Mouse (Mus musculus) hindbrain, embryonic 13.5 days (tissue): Measurements from ENCODE around the gene Rnf225. TPM values are rescaled to one million over a fixed set of nuclear protein-coding genes. Genes with fewer than 3 reads are reported as not detected.
"Not testable (repeated sequence)": the region's sequence is repeated elsewhere in the genome, so short reads cannot be mapped to it uniquely, and the experiment has no call there.

Experiments used
- ATAC-seq: fragments of 200-750 bp; cut with Nextera tagmentation; 2 replicates; pipeline ENCODE4 v1.8.0; 2017; ENCODE audit warnings: moderate TSS enrichment; ENCODE audit not compliant: low FRiP score
- H3K27ac ChIP-seq: fragments of 300-500 bp; sonication (generic); 2 replicates; pipeline ENCODE4 v1.5.1; 2015; ENCODE audit warnings: inconsistent platforms, mild to moderate bottlenecking, moderate library complexity
- H3K27me3 ChIP-seq: fragments of 300-500 bp; sonication (generic); 2 replicates; pipeline ENCODE4 v1.6.1; 2015; ENCODE audit warnings: mild to moderate bottlenecking, inconsistent platforms
- H3K36me3 ChIP-seq: fragments of 300-500 bp; sonication (generic); 2 replicates; pipeline ENCODE4 v1.6.1; 2015; ENCODE audit warnings: mild to moderate bottlenecking, inconsistent platforms
- H3K4me1 ChIP-seq: fragments of 300-500 bp; sonication (generic); replicated peaks from 2 replicates; pipeline ENCODE4 v1.6.1; 2015; ENCODE audit warnings: inconsistent platforms
- H3K4me2 ChIP-seq: fragments of 300-500 bp; sonication (generic); 2 replicates; pipeline ENCODE4 v1.6.1; 2015; ENCODE audit warnings: inconsistent platforms, mild to moderate bottlenecking, moderate library complexity
- H3K4me3 ChIP-seq: fragments of 300-500 bp; sonication (generic); 2 replicates; pipeline ENCODE4 v1.5.1; 2015; ENCODE audit warnings: mild to moderate bottlenecking, inconsistent platforms
- H3K9ac ChIP-seq: fragments of 300-500 bp; sonication (generic); 2 replicates; pipeline ENCODE4 v1.6.1; 2015; ENCODE audit warnings: mild to moderate bottlenecking, inconsistent platforms
- H3K9me3 ChIP-seq: fragments of 300-500 bp; sonication (generic); 2 replicates; pipeline ENCODE4 v1.6.1; 2016; ENCODE audit warnings: inconsistent platforms
- WGBS: fragments of 180-500 bp; shearing (Covaris S2); methylation state at CpG from one replicate; pipeline ENCODE4 v1.1.7; 2015; 5-methylcytosine and 5-hydroxymethylcytosine counted together
- polyA plus RNA-seq: library from polyadenylated mRNA; unstranded; fragments of >200 nt; fragmentation: Nextera tagmentation; extraction: Ambion mirVana; gene quantifications from 2 replicates; pipeline ENCODE4 v1.2.1, GENCODE M21; 2015

Gene Rnf225
- polyA plus RNA-seq, 1 experiment from 2014 or later, result 0.70 TPM

DNA sequence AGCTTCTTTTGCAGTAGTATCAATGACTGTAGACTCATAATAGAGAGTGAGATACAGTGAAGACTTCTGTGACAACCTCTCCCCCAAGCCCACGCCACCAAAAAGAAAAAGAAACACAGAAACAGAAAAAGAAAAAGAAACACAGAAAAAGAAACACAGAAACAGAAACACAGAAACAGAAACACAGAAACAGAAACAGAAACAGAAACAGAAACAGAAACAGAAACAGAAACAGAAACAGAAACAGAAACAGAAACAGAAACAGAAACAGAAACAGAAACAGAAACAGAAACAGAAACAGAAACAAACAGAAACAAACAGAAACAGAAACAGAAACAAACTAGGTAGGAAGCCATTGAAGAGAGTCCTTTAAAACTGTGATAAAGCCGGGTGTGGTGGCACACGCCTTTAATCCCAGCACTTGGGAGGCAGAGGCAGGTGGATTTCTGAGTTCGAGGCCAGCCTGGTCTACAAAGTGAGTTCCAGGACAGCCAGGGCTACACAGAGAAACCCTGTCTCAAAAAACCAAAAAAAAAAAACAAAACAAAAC is 10.1 kb downstream of the Rnf225 start:
- H3K36me3 ChIP-seq, H3K27ac ChIP-seq, H3K4me2 ChIP-seq, ATAC-seq, H3K4me1 ChIP-seq, H3K9ac ChIP-seq, H3K4me3 ChIP-seq, H3K27me3 ChIP-seq, H3K9me3 ChIP-seq: not testable (repeated sequence)
- 96% methylated on average over 4 of the region's 4 CpGs for whole genome bisulfite sequencing

- no peak overlapping the region for H3K4me2 ChIP-seq
- WGBS, result 87% methylated on average over 4 of the region's 4 CpGs
- H3K9ac ChIP-seq, result no peak overlapping the region
- H3K36me3 ChIP-seq, result no peaks in the 10 kb centered on the region
- no peak overlapping the region for H3K27ac ChIP-seq
- no peak for ATAC-seq
- H3K9me3 ChIP-seq, result no peaks in the 10 kb centered on the region
- H3K27me3 ChIP-seq, result no peaks in the 10 kb centered on the region
- no peak overlapping the region for H3K4me3 ChIP-seq
- H3K4me1 ChIP-seq, result no peaks in the 10 kb centered on the region
Measured at GRCm38 (mm10) chr7:12940599-12940998, 13.4 kb downstream of the Rnf225 start.

DNA sequence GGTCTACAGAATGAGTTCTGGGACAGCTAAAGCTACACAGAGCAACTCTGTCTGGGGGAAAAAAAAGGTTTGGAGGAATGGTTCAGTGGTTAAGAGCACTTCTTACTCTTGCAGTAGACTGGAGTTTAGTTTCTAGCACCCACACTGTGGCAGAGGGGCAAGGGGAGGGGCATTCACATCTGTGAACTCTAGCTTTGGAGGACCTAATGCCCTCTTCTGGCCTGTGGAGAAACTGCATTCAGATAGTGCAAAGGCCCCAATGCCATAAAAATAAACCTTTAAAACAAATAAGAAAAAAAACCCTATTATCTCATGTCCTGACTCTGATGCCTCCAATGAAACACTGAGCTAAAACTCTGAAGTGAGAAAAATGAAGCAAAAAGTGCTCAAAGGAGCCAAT is 16.3 kb downstream of the Rnf225 start:
- no peaks in the 10 kb centered on the region for H3K9me3 ChIP-seq
- H3K27ac ChIP-seq, result no peak overlapping the region
- no peak overlapping the region for H3K4me2 ChIP-seq
- peaks cover 2% of the 10 kb centered on the region; the same call in 1 of the 2 replicates for H3K27me3 ChIP-seq
- 0 out of 2 replicates have a peak, but pooled peaks cover under 1% of the 10 kb centered on the region for H3K4me1 ChIP-seq
- no peaks in the 10 kb centered on the region for H3K36me3 ChIP-seq
- ATAC-seq, result no peak
- no peak overlapping the region for H3K9ac ChIP-seq
- H3K4me3 ChIP-seq, result no peak overlapping the region

DNA sequence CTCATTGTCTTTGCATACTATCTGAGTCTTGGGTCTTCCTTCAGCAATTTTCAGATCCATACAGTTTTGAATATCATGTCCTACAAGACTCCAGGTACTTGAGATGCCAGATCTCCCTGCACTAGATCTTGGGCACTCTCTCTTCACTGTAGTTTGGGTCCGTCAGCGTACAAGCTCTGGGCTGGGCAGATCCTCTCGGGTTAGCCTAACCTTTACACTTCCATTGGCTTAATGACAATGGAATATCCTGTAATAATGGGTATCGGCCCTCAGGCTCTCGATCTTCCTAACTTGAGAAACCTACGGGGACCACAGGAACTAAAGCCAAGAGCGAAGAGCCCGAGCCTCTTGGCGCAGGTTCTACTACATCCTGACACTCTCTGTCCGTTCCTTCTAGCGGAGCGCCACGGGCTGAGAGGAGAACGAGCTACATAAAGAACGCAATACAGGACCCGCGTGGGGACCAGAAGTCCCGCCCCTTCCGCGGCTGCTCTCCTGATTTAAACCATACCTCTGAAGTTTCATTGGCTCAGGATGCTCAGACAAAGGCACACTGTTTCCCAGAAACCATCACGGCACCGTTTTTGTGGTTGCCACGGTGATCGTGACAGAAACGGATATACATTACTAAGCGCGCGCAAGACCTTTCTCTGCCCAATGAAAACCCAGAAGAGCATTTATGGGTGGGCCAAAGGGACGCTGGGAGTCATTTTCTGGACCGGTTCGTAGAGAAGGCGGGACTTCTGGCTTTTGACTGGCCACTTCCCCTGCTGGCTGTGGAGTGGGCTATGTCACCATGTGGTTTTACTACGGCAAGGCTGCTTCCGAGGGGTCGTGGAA is 22.0 kb downstream of the Rnf225 start:
- peaks cover 11% of the 10 kb centered on the region for H3K4me1 ChIP-seq
- H3K27me3 ChIP-seq, result peaks cover 2% of the 10 kb centered on the region; the same call in 1 of the 2 replicates
- H3K4me3 ChIP-seq, result peak overlapping the region; percentile 47
- 9% methylated on average over 35 of the region's 35 CpGs for WGBS
- H3K36me3 ChIP-seq, result no peaks in the 10 kb centered on the region
- peak overlapping the region; percentile 94 for H3K27ac ChIP-seq
- peak; percentile 98 for ATAC-seq
- no peaks in the 10 kb centered on the region for H3K9me3 ChIP-seq
- H3K9ac ChIP-seq, result peak overlapping the region; percentile 71
- H3K4me2 ChIP-seq, result peak overlapping the region; percentile 82

- no peaks in the 10 kb centered on the region for H3K36me3 ChIP-seq
- peak overlapping the region; percentile 71 for H3K9ac ChIP-seq
- H3K4me1 ChIP-seq, result peaks cover 11% of the 10 kb centered on the region
- H3K27me3 ChIP-seq, result peaks cover 2% of the 10 kb centered on the region; the same call in 1 of the 2 replicates
- H3K4me3 ChIP-seq, result peak overlapping the region; percentile 47
- 12% methylated on average over 16 of the region's 16 CpGs for WGBS
- H3K4me2 ChIP-seq, result peak overlapping the region; percentile 82
- peak overlapping the region; percentile 85 for H3K27ac ChIP-seq
- ATAC-seq, result peak; percentile 21; the same call in 1 of the 2 replicates
- H3K9me3 ChIP-seq, result no peaks in the 10 kb centered on the region
Measured at GRCm38 (mm10) chr7:12949872-12950229, 22.6 kb downstream of the Rnf225 start.

DNA sequence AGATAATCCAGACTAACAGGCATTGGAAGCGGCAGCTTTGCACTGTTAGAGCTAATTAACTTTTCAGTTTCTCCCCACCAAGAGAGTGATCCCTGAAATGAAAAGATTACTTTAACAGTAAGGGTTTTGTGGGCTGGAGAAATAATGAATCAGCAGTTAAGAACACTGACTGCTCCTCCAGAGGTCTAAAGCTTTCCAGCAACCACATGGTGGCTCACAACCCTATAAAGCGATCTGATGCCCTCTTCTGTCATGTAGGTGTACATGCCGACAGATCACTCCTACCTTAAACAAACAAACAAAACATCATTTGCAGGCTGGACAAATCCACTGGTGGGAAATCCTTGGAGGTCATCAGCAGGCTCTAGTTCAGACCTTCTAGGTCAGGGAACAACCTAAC is 27.7 kb downstream of the Rnf225 start:
- Histone ChIP-seq H3K4me3 (no peak overlapping the region), H3K9ac (no peak overlapping the region), H3K36me3 (no peaks in the 10 kb centered on the region), H3K4me1 (peaks cover 4% of the 10 kb centered on the region), H3K27ac (no peak overlapping the region), H3K4me2 (no peak overlapping the region), H3K27me3 (no peaks in the 10 kb centered on the region), H3K9me3 (no peaks in the 10 kb centered on the region)
- ATAC-seq, result no peak
- WGBS, result 70% methylated on average over 3 of the region's 3 CpGs

GRCm38 (mm10) chr7:12957511-12957910 is 30.3 kb downstream of the Rnf225 start:
- H3K27me3 ChIP-seq, result no peaks in the 10 kb centered on the region
- peaks cover 8% of the 10 kb centered on the region; the same call in 1 of the 2 replicates for H3K4me1 ChIP-seq
- no peak overlapping the region for H3K27ac ChIP-seq
- H3K4me3 ChIP-seq, result no peak overlapping the region
- no peaks in the 10 kb centered on the region for H3K9me3 ChIP-seq
- H3K36me3 ChIP-seq, result no peaks in the 10 kb centered on the region
- WGBS, result 80% methylated on average over 5 of the region's 5 CpGs
- no peak overlapping the region for H3K9ac ChIP-seq
- ATAC-seq, result no peak
- no peak overlapping the region for H3K4me2 ChIP-seq

GRCm38 (mm10) chr7:12958948-12959347 is 31.7 kb downstream of the Rnf225 start:
- Histone ChIP-seq H3K9ac (no peak overlapping the region; the same call in 1 of the 2 replicates), H3K4me3 (no peak overlapping the region), H3K4me2 (no peak overlapping the region), H3K4me1 (peaks cover 8% of the 10 kb centered on the region; the same call in 1 of the 2 replicates), H3K27me3 (no peaks in the 10 kb centered on the region), H3K27ac (no peak overlapping the region), H3K9me3 (no peaks in the 10 kb centered on the region), H3K36me3 (no peaks in the 10 kb centered on the region)
- ATAC-seq, result no peak
- 79% methylated on average over 4 of the region's 4 CpGs for WGBS

GRCm38 (mm10) chr7:12959718-12960117 is 32.5 kb downstream of the Rnf225 start:
- H3K9me3 ChIP-seq, result no peaks in the 10 kb centered on the region
- no peak overlapping the region for H3K9ac ChIP-seq
- no peaks in the 10 kb centered on the region for H3K36me3 ChIP-seq
- H3K4me2 ChIP-seq, result no peak overlapping the region
- WGBS, result 15% methylated on average over 4 of the region's 4 CpGs
- H3K27ac ChIP-seq, result no peak overlapping the region
- H3K4me1 ChIP-seq, result peaks cover 10% of the 10 kb centered on the region
- H3K27me3 ChIP-seq, result no peaks in the 10 kb centered on the region
- ATAC-seq, result no peak
- no peak overlapping the region for H3K4me3 ChIP-seq

GRCm38 (mm10) chr7:12961511-12962141 is 34.4 kb downstream of the Rnf225 start:
- Histone ChIP-seq H3K9me3 (no peaks in the 10 kb centered on the region), H3K9ac (peak overlapping the region; percentile 74), H3K4me2 (peak overlapping the region; percentile 62), H3K27ac (peak overlapping the region; percentile 90), H3K4me1 (peaks cover 20% of the 10 kb centered on the region), H3K27me3 (no peaks in the 10 kb centered on the region), H3K4me3 (peak overlapping the region; percentile 44), H3K36me3 (no peaks in the 10 kb centered on the region)
- ATAC-seq, result peak; percentile 73
- 2% methylated on average over 29 of the region's 29 CpGs for WGBS

DNA sequence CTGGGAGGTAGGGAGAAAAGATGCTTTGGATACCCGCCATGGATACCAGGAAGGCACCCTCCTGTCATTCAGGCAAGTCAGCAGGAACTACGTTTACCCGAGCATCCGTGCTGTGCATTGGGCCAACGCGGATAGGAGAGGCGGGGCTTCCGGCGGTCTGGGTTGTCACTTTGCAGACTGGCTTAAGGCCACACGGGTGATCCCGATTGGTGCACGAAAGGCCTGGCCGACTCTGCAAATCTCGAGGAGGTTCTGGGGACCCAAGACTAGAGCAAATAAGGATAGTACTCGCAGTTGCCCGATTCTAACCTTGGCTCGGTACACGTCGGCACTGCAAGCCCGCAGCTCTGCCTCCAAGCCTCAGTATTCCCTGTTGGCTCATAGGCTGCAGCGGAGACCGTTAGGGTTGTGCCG is 38.5 kb downstream of the Rnf225 start, which contains the start of gene Zfp324:
Gene Zfp324 (plus strand): TSS at position 161 of the 414 bp plus-strand sequence.
- Histone ChIP-seq H3K27ac (peak within 1 kb of the TSS; percentile 92), H3K4me2 (peak within 1 kb of the TSS; percentile 76), H3K27me3 (no peaks in the 10 kb centered on the region), H3K4me3 (peak within 1 kb of the TSS; percentile 87), H3K4me1 (peaks cover 34% of the 10 kb centered on the region), H3K36me3 (peaks cover 23% of the 10 kb centered on the region), H3K9me3 (no peaks in the 10 kb centered on the region), H3K9ac (peak within 1 kb of the TSS; percentile 91)
- ATAC-seq, result peak; percentile 94
- WGBS, result 1% methylated on average over 23 of the region's 23 CpGs

GRCm38 (mm10) chr7:12966104-12966845 is 39.1 kb downstream of the Rnf225 start:
- no peaks in the 10 kb centered on the region for H3K27me3 ChIP-seq
- peak overlapping the region; percentile 91 for H3K9ac ChIP-seq
- H3K36me3 ChIP-seq, result peaks cover 29% of the 10 kb centered on the region
- WGBS, result under 1% methylated on average over 29 of the region's 29 CpGs
- H3K27ac ChIP-seq, result peak overlapping the region; percentile 92
- H3K9me3 ChIP-seq, result no peaks in the 10 kb centered on the region
- ATAC-seq, result peak; percentile 65
- H3K4me1 ChIP-seq, result peaks cover 28% of the 10 kb centered on the region
- peak overlapping the region; percentile 87 for H3K4me3 ChIP-seq
- H3K4me2 ChIP-seq, result peak overlapping the region; percentile 76
